In genomic region chr9:64591436-64591835, GRCm38 (mm10) we compare ENCODE assay signal across 13 mouse cellular contexts.
DNase-seq lines count a peak whose midpoint lies in the region; ATAC-seq lines count a peak whose summit lies in the region.
"Had no signal": no experiment of that assay in that cellular context is flagged by ENCODE, and none has a peak within 500 bp of the region (broad histone marks: within the 10 kb centered on the region; RNA-seq: fewer than 3 reads in every experiment).

No protein-coding gene starts in this region.

- 0 out of 2 replicates have a peak overlapping the region, but pooled peaks have one; percentile 13 for H3K27ac ChIP-seq in midbrain, embryonic 10.5 days (replicated peaks)
- no peak overlapping the region for H3K27ac ChIP-seq in midbrain, embryonic 11.5 days (ENCODE audit: low read depth, low read length)
- peak overlapping the region; percentile 98 for H3K27ac ChIP-seq in liver, embryonic 12.5 days
- H3K27ac ChIP-seq: hindbrain, postnatal 0 days; kidney, embryonic 15.5 days; stomach, embryonic 15.5 days had no signal

- H3K9me3 ChIP-seq in midbrain, embryonic 10.5 days (replicated peaks): no peaks in the 10 kb centered on the region
- H3K9me3 ChIP-seq in midbrain, embryonic 11.5 days (ENCODE audit: control insufficient read depth, low read length): no peaks in the 10 kb centered on the region
- H3K9me3 ChIP-seq in liver, embryonic 12.5 days (replicated peaks): no peaks in the 10 kb centered on the region
- H3K9me3 ChIP-seq: kidney, embryonic 15.5 days; stomach, embryonic 15.5 days had no signal

- WGBS in midbrain, embryonic 10.5 days: 79% methylated on average over 1 of the region's 1 CpGs
- WGBS in midbrain, embryonic 11.5 days: 68% methylated on average over 1 of the region's 1 CpGs
- WGBS in liver, embryonic 12.5 days (ENCODE audit: insufficient replicate concordance): 48% methylated on average over 1 of the region's 1 CpGs

- no peak overlapping the region for H3K9ac ChIP-seq in midbrain, embryonic 11.5 days (ENCODE audit: low read length)
- H3K9ac ChIP-seq in liver, embryonic 12.5 days: peak overlapping the region; percentile 62
- H3K9ac ChIP-seq: kidney, embryonic 15.5 days; stomach, embryonic 15.5 days had no signal

- H3K4me1 ChIP-seq in midbrain, embryonic 10.5 days: peaks cover 27% of the 10 kb centered on the region
- H3K4me1 ChIP-seq in midbrain, embryonic 11.5 days (ENCODE audit: control insufficient read depth, insufficient read depth, low read length): peaks cover 3% of the 10 kb centered on the region; the same call in 1 of the 2 replicates
- H3K4me1 ChIP-seq in liver, embryonic 12.5 days: peaks cover 69% of the 10 kb centered on the region
- H3K4me1 ChIP-seq: stomach, embryonic 15.5 days had no signal

- DNase-seq in cerebellum, adult 11-12 months: peak; percentile 51
- no peak for DNase-seq in cerebellum, postnatal 36 days
- DNase-seq in midbrain, embryonic 10.5 days (ENCODE audit: low spot score): no peak
- DNase-seq in midbrain, embryonic 11.5 days (ENCODE audit: low spot score, missing footprints): no peak
- peak; percentile 22 for DNase-seq in yolk sac, embryonic 10.5 days (ENCODE audit: low spot score)
- DNase-seq in urinary bladder, adult 2 months (ENCODE audit: low spot score): no peak
- no peak for DNase-seq in layer of hippocampus, adult 11-12 months (ENCODE audit: low spot score)
- DNase-seq: thymus, postnatal 36 days had no signal

- H3K27me3 ChIP-seq in midbrain, embryonic 10.5 days (ENCODE audit: low read depth, poor library complexity, severe bottlenecking): peaks cover 31% of the 10 kb centered on the region
- H3K27me3 ChIP-seq in midbrain, embryonic 11.5 days (ENCODE audit: control insufficient read depth, insufficient read depth, low read length): no peaks in the 10 kb centered on the region; the same call in 1 of the 2 replicates
- peaks cover 11% of the 10 kb centered on the region; the same call in 1 of the 2 replicates for H3K27me3 ChIP-seq in liver, embryonic 12.5 days (replicated peaks)
- H3K27me3 ChIP-seq: stomach, embryonic 15.5 days had no signal

- no peak overlapping the region for H3K4me3 ChIP-seq in midbrain, embryonic 10.5 days
- H3K4me3 ChIP-seq in midbrain, embryonic 11.5 days (ENCODE audit: low read depth, low read length): no peak overlapping the region
- H3K4me3 ChIP-seq in liver, embryonic 12.5 days: no peak overlapping the region
- H3K4me3 ChIP-seq: kidney, embryonic 15.5 days; stomach, embryonic 15.5 days had no signal

- no peak overlapping the region for H3K4me2 ChIP-seq in midbrain, embryonic 11.5 days
- peak overlapping the region; percentile 63; the same call in 1 of the 2 replicates for H3K4me2 ChIP-seq in liver, embryonic 12.5 days
- H3K4me2 ChIP-seq: kidney, embryonic 15.5 days; stomach, embryonic 15.5 days had no signal

- H3K36me3 ChIP-seq in midbrain, embryonic 10.5 days: no peaks in the 10 kb centered on the region
- H3K36me3 ChIP-seq in midbrain, embryonic 11.5 days (ENCODE audit: control insufficient read depth, insufficient read depth, low read length): no peaks in the 10 kb centered on the region
- no peaks in the 10 kb centered on the region for H3K36me3 ChIP-seq in liver, embryonic 12.5 days
- H3K36me3 ChIP-seq: kidney, embryonic 15.5 days; stomach, embryonic 15.5 days had no signal

- ATAC-seq in midbrain, embryonic 11.5 days (ENCODE audit: low FRiP score): no peak
- peak; percentile 71 for ATAC-seq in liver, embryonic 12.5 days
- ATAC-seq: midbrain, embryonic 16.5 days had no signal

Comparison
In these comparisons a context has a peak if more than half of its experiments do, and no peak if none do; other contexts are left out.
1. DNase-seq: peak in cerebellum, adult 11-12 months (single experiment) and yolk sac, embryonic 10.5 days (single experiment); none in cerebellum, postnatal 36 days (0 of 2), midbrain, embryonic 10.5 days (single experiment), midbrain, embryonic 11.5 days (single experiment), urinary bladder, adult 2 months (single experiment) and layer of hippocampus, adult 11-12 months (single experiment).